Mouse (Mus musculus) right cerebral cortex, adult 18-20 months (tissue): ENCODE measurements around the gene Ralgds.

Experiments
- DNase-seq: peaks from one replicate; pipeline ENCODE4 v3.0.0; 2022; ENCODE audit warnings: mixed read lengths

Ralgds gene

DNA sequence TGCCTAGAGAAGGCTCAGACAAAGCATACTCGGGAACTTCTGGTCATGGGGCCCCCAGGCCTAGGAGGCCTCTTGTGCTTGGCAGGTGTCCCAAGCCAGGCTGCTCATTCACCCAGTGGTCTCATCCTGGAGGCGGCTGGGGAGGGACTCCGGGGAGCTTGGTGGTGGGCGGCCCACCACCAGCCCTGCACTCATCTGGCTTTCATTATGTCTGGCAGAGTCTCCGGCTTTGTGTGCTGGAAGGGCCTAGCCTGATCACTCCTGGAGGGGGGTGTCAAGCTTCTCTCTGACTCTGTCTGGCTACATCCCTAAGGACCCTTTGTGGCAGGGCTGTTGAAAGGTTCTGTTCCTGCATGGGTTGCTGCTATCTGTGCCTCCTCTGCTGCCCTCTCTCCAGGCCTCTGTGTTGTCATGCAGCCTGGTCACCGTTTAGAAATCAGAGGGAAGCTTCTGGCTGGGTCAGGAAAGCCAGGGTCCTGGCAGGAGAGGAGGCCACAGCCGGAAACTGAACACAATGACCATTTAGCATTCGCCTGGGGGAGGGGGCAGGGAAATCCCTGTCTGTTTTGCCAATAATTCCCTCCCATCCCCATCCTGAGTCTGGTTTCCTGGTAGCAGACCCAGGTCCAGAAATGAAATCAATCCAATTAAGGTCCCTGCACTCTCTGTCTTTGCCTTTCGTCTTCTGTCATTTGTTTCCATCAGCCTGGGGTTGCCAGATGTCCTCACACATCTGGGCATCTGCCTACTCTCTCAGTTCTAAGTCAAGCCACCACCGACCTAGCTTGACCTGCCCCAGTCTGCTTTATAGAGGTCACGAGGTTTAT, 21.7 kb downstream of the Ralgds start:
- DNase-seq: no peak

DNA sequence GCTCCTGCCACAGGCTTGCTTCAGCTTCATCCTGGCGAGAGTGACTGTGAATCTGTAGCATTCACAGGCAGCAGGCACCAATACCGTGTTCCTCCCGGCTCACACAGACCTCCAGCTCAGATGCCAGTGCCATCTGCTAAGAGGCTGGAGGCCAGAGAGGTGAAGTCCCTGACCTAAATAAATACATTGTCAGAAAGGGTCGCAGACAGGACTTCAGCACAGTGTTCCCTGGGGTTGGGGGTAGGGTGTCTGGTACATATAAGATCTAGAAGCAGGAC, 22.3 kb downstream of the Ralgds start:
- DNase-seq: no peak

DNA sequence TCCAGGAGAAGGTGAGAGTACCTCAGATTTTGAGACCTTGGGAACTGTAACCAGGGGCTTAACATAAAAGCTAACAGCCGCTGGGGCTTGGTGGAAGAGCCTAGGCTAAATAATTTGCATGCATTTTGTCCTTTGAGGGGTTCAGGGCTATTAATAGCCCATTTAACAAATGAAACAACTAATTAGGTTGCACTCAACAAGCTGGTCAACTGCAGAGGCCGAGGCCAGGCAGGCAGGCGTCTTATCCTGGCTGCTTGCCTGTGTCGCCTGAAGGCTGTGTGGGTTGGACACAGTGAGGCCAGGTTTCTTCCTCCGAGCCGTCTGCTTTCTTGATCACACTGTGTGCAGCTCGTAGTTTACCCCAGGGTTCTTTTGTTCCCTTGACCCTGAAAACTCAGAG, 22.7 kb downstream of the Ralgds start:
- DNase-seq: peak; percentile 73

DNA sequence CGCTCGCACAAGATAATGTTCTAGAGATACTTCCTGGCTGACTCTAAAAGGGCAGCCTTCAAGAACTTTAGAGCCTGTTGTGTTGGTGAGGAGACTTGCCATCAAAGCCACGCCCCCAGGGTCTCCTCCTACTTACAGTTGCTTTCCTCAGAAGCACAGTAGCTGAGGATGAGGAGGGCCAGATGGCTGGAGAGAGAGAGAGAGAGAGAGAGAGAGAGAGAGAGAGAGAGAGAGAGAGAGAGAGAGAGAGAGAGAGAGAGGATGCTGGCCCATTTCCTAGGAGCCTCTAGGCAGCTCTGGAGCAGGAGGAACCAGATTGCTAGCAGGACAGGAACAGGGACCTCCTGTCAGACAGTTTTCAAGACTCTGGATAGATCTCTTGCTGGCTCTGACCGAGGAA, 23.2 kb downstream of the Ralgds start:
- no peak for DNase-seq

DNA sequence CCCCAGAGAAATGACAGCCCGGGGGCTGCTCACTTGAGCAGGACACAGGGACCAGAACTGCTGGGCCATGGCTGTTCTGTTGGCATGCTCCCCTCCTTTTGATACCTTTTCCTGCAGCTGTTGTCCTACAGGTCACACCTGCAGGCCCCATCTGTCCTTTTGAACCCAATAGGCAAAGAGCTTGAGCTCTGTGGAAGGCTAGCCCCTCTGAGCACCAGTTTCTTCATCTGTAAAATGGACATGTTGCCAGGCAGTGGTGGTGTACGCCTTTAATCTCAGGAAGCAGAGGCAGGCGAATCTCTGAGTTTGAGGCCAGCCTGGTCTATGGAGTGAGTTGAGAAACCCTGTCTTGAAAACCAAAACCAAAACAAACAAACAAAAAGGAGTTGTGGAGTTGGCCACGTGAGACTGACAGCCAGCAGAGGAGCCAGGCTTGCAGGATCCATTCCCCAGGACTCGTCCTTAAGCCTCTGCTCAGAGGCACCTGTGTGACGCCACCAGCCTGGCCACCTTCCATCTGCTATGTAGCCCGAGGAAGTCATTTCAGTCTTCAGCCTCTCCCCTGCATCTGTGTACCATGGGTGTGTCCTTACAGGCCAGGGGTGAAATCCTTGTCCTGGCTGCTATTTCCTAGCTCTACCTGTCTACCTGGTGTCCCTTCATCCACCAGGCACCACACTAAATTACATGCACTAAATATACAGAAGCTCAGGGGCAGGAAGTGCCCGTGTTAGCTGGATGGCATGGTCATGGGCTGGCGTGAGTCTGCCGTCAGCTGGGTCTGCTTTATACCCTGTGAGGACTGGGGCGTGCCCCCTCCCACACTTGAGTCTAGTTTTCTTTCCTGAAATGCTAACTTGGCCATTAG, 24.1 kb downstream of the Ralgds start:
- no peak for DNase-seq

DNA sequence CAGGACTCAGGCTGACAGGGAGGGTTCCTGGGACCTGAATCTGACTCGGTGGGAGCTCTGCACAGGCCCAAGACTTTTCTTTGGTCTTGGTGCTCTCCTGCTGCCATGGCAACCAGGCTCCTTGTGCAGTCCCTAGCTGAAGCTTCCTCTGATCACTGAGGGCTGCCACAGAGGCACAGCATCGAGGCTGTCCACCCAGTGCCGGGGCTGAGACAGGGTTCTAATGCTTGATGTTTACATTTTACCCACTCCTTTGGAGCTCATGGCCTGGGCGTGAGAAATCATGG, 24.7 kb downstream of the Ralgds start:
- no peak for DNase-seq

DNA sequence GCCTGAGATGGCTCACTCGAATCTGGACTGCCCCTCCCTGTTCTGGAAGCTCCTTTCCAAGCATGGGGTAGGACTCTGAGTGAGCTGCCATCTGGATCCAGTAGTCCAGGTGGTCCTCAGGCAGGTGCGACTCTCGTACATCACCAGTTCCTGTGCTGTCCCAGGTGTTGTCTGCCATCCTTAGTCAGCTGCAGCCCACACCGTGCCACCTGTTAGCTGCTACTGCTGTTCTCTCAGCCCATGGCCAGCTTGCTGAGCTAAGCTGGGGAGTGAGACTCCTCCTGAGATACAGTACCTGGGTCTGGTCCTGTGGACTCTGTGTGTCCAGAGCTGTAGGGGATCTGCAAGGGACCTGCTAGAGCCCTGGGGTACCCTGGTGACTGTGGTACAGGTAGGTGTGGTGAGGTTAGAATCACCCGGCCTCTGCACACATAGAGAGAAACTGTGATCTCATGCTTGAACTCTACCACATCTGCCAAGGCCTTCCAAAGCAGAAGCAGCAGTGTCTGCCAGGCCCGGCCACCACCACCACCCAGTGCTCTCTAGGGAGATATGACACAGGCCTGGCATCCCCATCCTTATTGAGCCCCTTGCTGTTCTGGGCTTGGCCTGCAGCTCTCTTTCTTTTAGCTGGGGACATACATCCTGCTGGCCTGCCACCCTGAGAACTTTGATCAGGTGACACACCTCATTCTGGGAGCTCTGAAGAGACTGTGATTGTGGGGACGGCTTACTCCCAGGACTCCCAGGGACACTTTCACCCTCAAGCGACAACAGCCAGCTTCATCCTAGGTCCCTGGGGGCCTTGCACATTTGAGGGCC, 25.3 kb downstream of the Ralgds start:
- DNase-seq: no peak

DNA sequence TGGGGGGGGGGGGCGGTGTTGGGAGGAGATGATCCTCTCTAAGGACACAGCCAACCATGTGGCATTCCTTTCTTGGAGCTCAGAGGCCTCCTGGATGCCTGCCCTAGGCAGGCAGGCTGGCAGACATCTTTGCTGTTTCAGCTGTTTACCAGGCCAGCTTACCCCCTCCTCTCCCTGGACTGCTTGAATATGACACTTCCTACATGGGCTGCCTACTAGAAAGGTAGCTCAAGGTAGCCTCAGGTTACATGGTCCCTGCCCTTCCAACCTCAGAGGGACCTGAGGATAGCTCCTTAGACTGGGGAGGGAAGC, 25.8 kb downstream of the Ralgds start:
- no peak for DNase-seq

DNA sequence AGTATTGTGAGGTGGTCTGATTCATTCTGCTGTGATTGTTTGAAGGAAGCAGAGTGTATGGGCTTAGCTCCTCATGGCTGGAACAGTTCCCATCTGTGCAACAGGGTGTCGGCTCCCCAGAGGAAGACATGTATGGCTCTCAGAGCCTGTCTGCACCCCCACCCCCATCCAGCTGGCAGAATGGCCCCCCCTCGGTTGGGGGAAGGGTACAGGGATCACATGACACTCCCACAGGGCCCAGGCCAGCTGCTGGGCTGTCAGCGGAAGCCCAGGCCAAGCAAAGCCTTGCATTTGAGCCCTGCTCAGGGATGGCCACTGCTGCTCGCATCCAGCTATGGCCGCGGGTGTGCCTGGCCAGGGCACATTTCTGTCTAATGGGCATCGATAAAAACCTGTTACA, 26.3 kb downstream of the Ralgds start:
- DNase-seq: peak; percentile 76

DNA sequence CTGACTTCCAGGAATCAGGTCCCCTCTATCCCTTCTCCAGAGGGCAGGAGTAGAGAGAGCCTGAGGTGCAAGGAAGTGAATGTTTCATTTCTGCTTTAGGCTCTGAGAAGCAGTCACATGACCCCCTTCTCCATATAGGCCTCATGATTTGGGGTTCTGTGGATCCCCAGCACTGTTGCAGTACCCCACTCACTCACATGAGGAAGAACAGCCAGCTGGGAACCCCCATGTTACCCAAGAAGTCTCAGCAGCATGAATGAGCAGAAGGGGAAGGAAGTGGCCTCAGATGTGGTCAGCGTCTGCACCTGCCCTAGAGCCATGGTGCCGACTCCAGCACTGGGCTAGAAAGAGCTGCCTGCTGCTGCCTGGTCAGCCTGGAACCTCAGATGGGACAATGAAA, 27.0 kb downstream of the Ralgds start:
- DNase-seq: no peak

DNA sequence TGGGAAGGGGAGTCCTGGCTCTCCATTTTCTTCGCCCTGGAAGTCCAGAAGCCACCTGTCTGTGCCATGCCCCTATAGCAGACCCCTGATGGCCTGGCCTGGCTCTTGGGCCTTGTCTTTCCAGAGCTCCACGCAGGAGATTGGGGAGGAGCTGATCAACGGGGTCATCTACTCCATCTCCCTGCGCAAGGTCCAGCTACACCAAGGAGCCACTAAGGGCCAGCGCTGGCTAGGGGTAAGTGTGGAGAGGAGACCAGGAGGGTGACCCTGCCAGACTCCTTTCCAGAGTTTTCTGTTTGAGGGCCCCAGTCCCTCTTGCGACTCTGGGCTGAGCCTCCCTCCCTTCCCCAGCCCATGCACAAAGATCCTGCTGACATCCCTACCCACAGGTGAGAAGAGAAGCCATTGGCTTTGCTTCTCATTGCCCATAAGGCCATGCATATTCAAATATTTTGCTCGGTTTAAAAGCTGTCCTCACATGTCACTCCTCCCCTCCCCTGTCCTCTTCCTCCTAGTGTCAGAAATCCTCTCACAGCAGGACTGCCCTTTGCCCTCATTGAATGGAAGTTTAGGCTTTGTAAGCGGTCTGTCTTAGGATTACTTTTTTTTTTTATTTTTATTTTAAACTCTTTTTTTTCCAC, 27.8 kb downstream of the Ralgds start:
- no peak for DNase-seq

DNA sequence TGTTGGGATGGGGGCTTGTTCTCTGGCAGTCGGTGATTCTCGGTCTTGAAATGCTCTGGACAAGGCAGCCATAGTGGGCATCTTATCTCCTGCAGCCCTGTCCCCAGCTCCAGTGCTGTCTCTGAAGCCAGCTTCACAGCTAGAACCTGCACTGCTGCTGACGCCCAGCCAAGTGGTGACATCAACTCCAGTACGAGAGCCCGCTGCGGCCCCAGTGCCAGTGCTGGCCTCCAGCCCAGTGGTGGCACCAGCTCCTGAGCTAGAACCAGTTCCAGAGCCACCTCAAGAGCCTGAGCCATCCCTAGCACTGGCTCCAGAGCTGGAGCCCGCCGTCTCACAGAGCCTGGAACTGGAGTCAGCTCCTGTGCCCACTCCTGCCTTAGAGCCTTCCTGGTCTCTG, 31.0 kb downstream of the Ralgds start:
- no peak for DNase-seq

DNA sequence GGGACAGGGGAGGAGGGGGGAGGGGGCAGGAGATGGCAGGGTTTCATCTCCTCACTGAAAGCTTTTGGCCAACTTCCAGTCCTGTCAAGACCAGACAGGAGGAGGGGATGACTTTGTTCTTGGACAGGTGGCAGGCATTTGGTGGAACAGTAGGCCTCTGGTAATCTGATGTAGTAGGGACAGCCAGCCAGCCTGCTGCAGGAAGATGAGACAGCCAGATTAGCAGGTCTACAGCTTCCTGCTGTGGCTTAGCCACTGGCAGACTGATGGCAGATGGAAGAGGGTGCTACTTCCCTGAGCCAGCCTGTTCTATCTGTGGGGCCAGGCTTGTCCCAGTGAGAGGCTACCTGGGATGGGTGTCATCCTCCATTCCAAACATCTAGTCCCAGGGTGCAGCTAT, 33.1 kb downstream of the Ralgds start:
- no peak for DNase-seq

DNA sequence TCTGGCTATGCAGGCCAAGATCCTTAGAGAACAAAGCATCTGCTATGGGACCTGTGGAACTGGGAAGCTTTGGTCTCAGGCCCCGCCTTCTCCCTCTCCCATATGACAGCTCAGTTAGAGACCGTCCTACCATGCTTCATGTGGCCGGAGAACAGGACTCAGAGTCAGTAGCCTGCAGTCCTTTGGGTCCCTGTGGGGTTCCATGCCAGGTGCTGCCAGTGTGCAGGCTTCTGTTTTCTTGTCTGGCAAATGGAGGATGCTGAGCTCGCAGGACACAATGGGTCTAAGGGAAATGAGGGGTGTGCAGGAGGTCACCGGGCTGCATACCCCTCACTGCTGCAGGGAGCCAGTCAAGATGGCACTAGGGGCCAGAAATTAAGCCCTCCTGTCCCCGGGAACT, 33.6 kb downstream of the Ralgds start:
- no peak for DNase-seq

DNA sequence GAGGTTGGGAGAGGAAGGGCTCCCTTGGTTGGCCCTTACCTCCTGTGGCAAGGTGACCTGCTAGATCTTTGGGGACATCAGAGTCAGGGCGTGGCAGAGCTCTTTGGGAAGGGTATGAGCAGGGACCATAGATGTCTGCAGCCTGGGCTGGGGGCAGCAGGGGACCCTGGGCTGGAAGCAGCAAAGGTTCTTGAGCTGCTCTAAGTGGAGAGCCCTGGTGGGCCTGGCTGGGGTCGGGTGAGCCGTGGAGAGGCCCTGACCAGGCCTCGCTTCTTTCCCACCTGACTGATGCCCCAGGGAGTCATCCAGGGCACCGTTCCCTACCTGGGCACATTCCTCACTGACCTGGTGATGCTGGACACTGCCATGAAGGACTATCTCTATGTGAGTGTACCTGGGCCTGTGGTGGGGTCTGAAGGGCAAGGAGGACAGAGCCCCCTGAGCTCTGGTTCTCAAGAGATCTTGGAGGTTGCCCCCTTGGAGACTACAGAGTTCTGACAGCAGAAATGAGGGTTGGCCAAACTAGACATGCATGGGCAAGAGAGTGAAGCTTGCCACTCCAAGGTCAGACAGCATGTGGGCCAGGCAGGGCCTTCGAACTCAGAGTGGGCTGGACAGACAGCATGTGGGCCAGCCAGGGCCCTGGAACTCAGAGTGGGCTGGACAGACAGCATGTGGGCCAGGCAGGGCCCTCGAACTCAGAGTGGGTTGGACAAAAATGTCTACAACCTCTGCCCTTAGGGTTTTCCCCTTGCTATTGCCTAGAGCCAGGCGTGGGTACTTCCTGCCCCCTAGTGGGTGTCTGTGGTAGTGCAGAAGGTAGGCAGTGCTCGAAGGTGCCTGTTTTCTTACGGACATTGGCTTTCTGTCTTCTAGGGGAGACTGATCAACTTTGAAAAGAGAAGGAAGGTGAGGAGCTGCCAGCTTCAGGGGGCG, 34.6 kb downstream of the Ralgds start:
- peak; percentile 80 for DNase-seq

DNA sequence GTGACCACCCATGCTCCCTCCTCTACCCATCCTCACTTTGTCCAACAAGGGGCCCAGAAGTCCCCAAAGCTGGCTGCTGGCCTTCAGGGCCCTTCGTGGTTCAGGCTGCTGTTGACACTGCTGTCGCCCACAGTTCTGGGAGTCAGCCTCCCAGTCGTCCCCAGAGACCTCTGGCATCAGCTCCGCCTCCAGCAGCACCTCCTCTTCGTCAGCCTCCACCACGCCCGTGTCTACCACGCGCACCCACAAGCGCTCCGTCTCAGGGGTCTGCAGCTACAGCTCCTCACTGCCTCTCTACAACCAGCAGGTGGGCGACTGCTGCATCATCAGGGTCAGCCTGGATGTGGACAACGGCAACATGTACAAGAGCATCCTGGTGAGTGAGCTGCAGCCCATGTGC, 36.2 kb downstream of the Ralgds start:
- no peak for DNase-seq

DNA sequence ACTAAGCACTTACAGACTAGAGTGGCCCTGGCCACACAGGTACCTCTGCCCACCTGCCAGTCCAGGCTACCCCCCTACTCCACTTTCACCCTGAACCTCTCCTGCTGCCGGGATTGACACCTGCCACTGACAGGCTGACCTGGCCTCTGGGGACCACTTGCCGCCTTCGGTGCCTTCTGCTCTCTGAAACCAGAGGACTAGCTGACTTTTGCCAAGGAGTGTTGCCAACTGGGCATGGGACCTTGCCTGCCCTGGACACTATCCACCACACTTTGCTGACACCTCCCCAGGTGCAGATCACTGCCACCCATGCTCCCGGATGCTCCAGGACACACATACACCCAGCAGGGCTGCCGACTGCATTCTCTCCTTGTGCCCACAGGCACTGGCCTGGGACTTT, 39.4 kb downstream of the Ralgds start:
- DNase-seq: no peak

DNA sequence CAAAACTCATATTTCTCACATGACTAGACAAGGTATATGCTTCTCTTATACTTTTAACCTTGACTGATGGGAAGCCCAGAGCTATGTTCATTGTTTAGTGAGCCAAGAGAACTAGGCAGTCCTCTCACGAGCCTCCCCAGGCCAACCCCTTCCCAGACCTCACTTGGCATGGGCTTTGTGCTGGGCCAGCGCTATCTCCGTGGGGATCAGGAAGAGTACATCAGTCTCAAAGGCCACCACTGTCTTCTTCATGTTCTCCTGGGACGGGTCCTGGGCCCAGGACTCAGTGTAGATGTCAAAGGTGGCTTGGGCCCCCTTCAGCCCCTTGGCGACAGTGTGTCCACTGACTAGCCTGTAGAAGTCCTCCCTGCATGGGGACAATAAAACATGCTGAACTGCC, 44.5 kb downstream of the Ralgds start:
- DNase-seq: no peak

DNA sequence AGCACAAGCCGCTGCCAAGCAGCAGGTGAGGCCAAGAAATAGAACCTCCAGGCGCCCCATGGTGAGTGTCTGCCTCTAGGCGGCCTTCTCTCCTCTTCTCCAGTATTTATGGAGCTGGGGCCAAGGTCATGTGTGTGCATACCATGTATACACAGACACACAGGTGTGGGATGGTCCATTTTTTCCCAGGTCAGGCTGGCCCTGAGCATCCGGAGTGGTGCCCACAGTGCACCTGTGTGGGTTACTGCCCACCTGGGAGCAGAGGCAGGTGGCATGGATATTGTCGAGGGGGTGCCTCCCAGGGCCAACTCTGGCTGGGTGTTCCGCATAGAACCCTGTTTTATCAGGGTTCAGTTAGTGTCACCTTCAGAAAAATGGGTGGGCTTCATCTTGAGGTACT, 50.4 kb downstream of the Ralgds start, which contains the start of gene Cel:
TSS of gene Cel (minus strand) at position 101 of the 400 bp plus-strand sequence.
- DNase-seq: no peak

DNA sequence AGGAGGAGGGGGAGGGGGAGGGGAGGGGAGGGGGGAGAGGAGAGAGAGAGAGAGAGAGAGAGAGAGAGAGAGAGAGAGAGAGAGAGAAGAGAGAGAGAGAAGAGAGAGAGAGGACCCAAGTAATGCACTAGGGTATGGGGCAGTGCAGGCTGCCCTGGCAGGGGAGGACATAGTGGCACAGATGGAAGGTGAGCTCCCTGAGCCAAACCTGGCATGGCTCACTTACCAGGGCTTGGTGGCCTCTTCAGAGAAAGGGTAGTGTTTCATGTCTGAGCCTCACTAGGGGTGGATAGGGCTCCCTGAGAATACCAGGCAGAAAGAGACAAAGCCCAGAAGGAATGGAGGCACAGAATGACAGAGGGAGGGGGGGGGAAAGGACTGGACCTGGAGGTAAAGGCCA, 50.9 kb downstream of the Ralgds start:
- DNase-seq: no peak

DNA sequence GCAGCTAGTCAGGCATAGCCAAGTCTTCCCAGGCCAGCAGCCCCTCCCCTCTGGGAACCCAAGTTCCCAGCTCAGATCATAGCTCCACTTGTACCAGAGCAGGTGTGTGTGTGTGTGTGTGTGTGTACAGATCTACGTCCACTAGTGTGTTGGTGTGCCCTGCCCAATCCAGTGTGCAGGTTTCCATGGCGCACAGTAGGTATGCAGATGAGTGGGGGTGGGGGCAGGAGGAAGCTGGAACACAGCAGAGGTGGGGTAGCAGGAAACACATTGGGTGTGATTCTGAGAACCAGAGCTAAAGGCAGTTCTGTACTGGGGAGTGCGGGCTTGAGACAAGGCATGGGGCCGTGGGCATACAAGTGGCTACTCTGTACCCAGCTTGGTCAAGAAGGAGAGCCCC, 51.5 kb downstream of the Ralgds start:
- DNase-seq: no peak

DNA sequence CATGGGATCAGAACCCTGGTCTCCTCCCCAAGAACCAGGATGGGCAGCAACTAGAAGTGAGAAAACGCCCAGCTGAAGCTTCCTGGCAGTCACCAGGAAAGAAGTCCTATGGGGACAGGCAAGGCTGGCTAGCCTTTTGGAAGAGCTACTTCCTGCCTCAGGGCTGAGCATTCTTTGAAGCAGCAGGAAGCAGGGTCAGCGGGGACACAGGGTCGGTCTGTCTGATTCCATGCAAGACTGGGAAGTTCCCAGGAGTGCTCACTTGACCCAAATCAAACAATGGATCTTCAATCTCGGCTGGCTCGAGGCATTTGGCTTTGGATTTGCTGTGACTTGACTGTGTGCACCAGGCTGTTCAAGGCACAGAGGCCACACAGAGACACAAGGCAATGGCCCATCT, 53.6 kb downstream of the Ralgds start:
- no peak for DNase-seq
